Mouse (Mus musculus) kidney, embryonic 16.5 days (tissue): Measurements from ENCODE around the gene Amotl1. TPM values are rescaled to one million over a fixed set of nuclear protein-coding genes. Genes with fewer than 3 reads are reported as not detected.

Source experiments
- ATAC-seq: fragments of 200-750 bp; cut with Nextera tagmentation; 2 replicates; pipeline ENCODE4 v1.8.0; 2017; ENCODE audit warnings: moderate TSS enrichment; ENCODE audit not compliant: low FRiP score, low TSS enrichment
- H3K27ac ChIP-seq: fragments of 300-500 bp; sonication (generic); 2 replicates; pipeline ENCODE4 v1.5.1; 2014; ENCODE audit warnings: low read length
- H3K27me3 ChIP-seq: fragments of 300-500 bp; sonication (generic); 2 replicates; pipeline ENCODE4 v1.6.1; 2014; ENCODE audit warnings: low read length, control low read depth, mixed read lengths; ENCODE audit not compliant: insufficient read depth
- H3K36me3 ChIP-seq: fragments of 300-500 bp; sonication (generic); 2 replicates; pipeline ENCODE4 v1.6.1; 2014; ENCODE audit warnings: low read length, control low read depth, mixed read lengths; ENCODE audit not compliant: insufficient read depth
- H3K4me1 ChIP-seq: fragments of 300-500 bp; sonication (generic); 2 replicates; pipeline ENCODE4 v1.6.1; 2014; ENCODE audit warnings: low read length, control low read depth, mixed read lengths; ENCODE audit not compliant: insufficient read depth
- H3K4me2 ChIP-seq: fragments of 300-500 bp; sonication (generic); replicated peaks from 2 replicates; pipeline ENCODE4 v1.6.1; 2014; ENCODE audit warnings: low read depth, low read length
- H3K4me3 ChIP-seq: fragments of 300-500 bp; sonication (generic); 2 replicates; pipeline ENCODE4 v1.5.1; 2014; ENCODE audit warnings: mild to moderate bottlenecking, low read length
- H3K9ac ChIP-seq: fragments of 300-500 bp; sonication (generic); replicated peaks from 2 replicates; pipeline ENCODE4 v1.6.1; 2014; ENCODE audit warnings: low read length
- H3K9me3 ChIP-seq: fragments of 300-500 bp; sonication (generic); 2 replicates; pipeline ENCODE4 v1.6.1; 2016; ENCODE audit warnings: low read length, control low read depth
- WGBS: fragments of 180-500 bp; shearing (Covaris S2); extraction: QIAGEN DNeasy Blood & Tissue Kit; methylation state at CpG from one replicate; pipeline ENCODE4 v1.1.7; 2014; 5-methylcytosine and 5-hydroxymethylcytosine counted together
- polyA plus RNA-seq: library from polyadenylated mRNA; unstranded; fragments of >200 nt; fragmentation: Nextera tagmentation; extraction: Ambion mirVana; gene quantifications from 2 replicates; pipeline ENCODE4 v1.2.1, GENCODE M21; 2015

Gene Amotl1
- polyA plus RNA-seq, 1 experiment from 2014 or later: 21.3 TPM

- H3K4me2 ChIP-seq: no peak overlapping the region
- 0 out of 2 replicates have a peak overlapping the region, but pooled peaks have one; percentile 82 for H3K27ac ChIP-seq
- H3K4me1 ChIP-seq: peaks cover 31% of the 10 kb centered on the region
- H3K4me3 ChIP-seq: no peak overlapping the region
- H3K9ac ChIP-seq: no peak overlapping the region
- H3K9me3 ChIP-seq: no peaks in the 10 kb centered on the region
- no peak for ATAC-seq
- no peaks in the 10 kb centered on the region for H3K27me3 ChIP-seq
- WGBS: 66% methylated on average over 6 of the region's 6 CpGs
- no peaks in the 10 kb centered on the region for H3K36me3 ChIP-seq
These were observed 1.5 kb downstream of the Amotl1 start for GRCm38 (mm10) chr9:14643328-14643727.

- no peak overlapping the region for H3K4me3 ChIP-seq
- WGBS: 20% methylated on average over 5 of the region's 5 CpGs
- H3K36me3 ChIP-seq: no peaks in the 10 kb centered on the region
- ATAC-seq: peak; percentile 73
- no peaks in the 10 kb centered on the region for H3K27me3 ChIP-seq
- H3K9me3 ChIP-seq: no peaks in the 10 kb centered on the region
- no peak overlapping the region for H3K4me2 ChIP-seq
- no peak overlapping the region for H3K9ac ChIP-seq
- peaks cover 31% of the 10 kb centered on the region for H3K4me1 ChIP-seq
- H3K27ac ChIP-seq: peak overlapping the region; percentile 82
These were observed 2.4 kb downstream of the Amotl1 start for GRCm38 (mm10) chr9:14642251-14643021.

- Histone ChIP-seq H3K4me2 (no peak overlapping the region), H3K27ac (peak overlapping the region; percentile 67), H3K9me3 (no peaks in the 10 kb centered on the region), H3K9ac (no peak overlapping the region; the same call in none of the 2 replicates), H3K4me3 (no peak overlapping the region), H3K36me3 (no peaks in the 10 kb centered on the region), H3K27me3 (no peaks in the 10 kb centered on the region), H3K4me1 (peaks cover 31% of the 10 kb centered on the region)
- 39% methylated on average over 7 of the region's 7 CpGs for WGBS
- peak; percentile 80 for ATAC-seq
These were observed 3.4 kb downstream of the Amotl1 start for GRCm38 (mm10) chr9:14641310-14642067.

GRCm38 (mm10) chr9:14636244-14636643, 8.6 kb downstream of the Amotl1 start:
- no peak overlapping the region for H3K27ac ChIP-seq
- H3K9me3 ChIP-seq: no peaks in the 10 kb centered on the region
- no peaks in the 10 kb centered on the region for H3K27me3 ChIP-seq
- H3K4me1 ChIP-seq: peaks cover 21% of the 10 kb centered on the region
- no peak overlapping the region for H3K9ac ChIP-seq
- WGBS: 69% methylated on average over 3 of the region's 3 CpGs
- H3K4me2 ChIP-seq: no peak overlapping the region
- H3K36me3 ChIP-seq: no peaks in the 10 kb centered on the region
- H3K4me3 ChIP-seq: no peak overlapping the region
- ATAC-seq: no peak

GRCm38 (mm10) chr9:14635551-14635950, 9.3 kb downstream of the Amotl1 start:
- 82% methylated on average over 7 of the region's 7 CpGs for whole genome bisulfite sequencing
- Histone ChIP-seq H3K4me1 (peaks cover 14% of the 10 kb centered on the region), H3K4me2 (no peak overlapping the region), H3K36me3 (no peaks in the 10 kb centered on the region), H3K9me3 (no peaks in the 10 kb centered on the region), H3K27ac (no peak overlapping the region), H3K27me3 (no peaks in the 10 kb centered on the region), H3K9ac (no peak overlapping the region), H3K4me3 (no peak overlapping the region)
- no peak for ATAC-seq

- 21% methylated on average over 15 of the region's 15 CpGs for WGBS
- H3K27me3 ChIP-seq: no peaks in the 10 kb centered on the region
- H3K4me2 ChIP-seq: no peak overlapping the region
- H3K9me3 ChIP-seq: no peaks in the 10 kb centered on the region
- peak; percentile 79; the same call in 1 of the 2 replicates for ATAC-seq
- peaks cover 12% of the 10 kb centered on the region for H3K4me1 ChIP-seq
- no peak overlapping the region for H3K9ac ChIP-seq
- H3K36me3 ChIP-seq: no peaks in the 10 kb centered on the region
- H3K27ac ChIP-seq: no peak overlapping the region
- no peak overlapping the region for H3K4me3 ChIP-seq
These were observed 10.7 kb downstream of the Amotl1 start for GRCm38 (mm10) chr9:14634155-14634554.

GRCm38 (mm10) chr9:14632365-14633163, 12.3 kb downstream of the Amotl1 start:
- Histone ChIP-seq H3K9me3 (no peaks in the 10 kb centered on the region), H3K27ac (no peak overlapping the region), H3K4me2 (no peak overlapping the region), H3K36me3 (no peaks in the 10 kb centered on the region), H3K4me3 (no peak overlapping the region), H3K9ac (no peak overlapping the region), H3K27me3 (no peaks in the 10 kb centered on the region), H3K4me1 (peaks cover 12% of the 10 kb centered on the region)
- 50% methylated on average over 10 of the region's 10 CpGs for WGBS
- ATAC-seq: no peak

GRCm38 (mm10) chr9:14631729-14632128, 13.1 kb downstream of the Amotl1 start:
- Histone ChIP-seq H3K27ac (no peak overlapping the region), H3K36me3 (no peaks in the 10 kb centered on the region), H3K4me2 (no peak overlapping the region), H3K27me3 (no peaks in the 10 kb centered on the region), H3K9me3 (no peaks in the 10 kb centered on the region), H3K9ac (no peak overlapping the region), H3K4me3 (no peak overlapping the region), H3K4me1 (peaks cover 12% of the 10 kb centered on the region)
- WGBS: 32% methylated on average over 5 of the region's 5 CpGs
- peak; percentile 67; the same call in 1 of the 2 replicates for ATAC-seq

GRCm38 (mm10) chr9:14627525-14627924, 17.3 kb downstream of the Amotl1 start:
- Histone ChIP-seq H3K9ac (no peak overlapping the region), H3K4me3 (no peak overlapping the region), H3K9me3 (no peaks in the 10 kb centered on the region), H3K27me3 (no peaks in the 10 kb centered on the region), H3K4me1 (peaks cover 28% of the 10 kb centered on the region), H3K27ac (no peak overlapping the region), H3K4me2 (no peak overlapping the region), H3K36me3 (no peaks in the 10 kb centered on the region)
- WGBS: 69% methylated on average over 2 of the region's 2 CpGs
- no peak for ATAC-seq
